9 mouse cellular contexts compared by ENCODE assay signal in genomic region chr9:21525142-21525936, GRCm38 (mm10). TPM values are rescaled to one million over a fixed set of nuclear protein-coding genes. Genes with fewer than 3 reads are reported as not detected.
DNase-seq lines count a peak whose midpoint lies in the region; ATAC-seq and TF ChIP-seq lines count a peak whose summit lies in the region.
"Had no signal": no experiment of that assay in that cellular context is flagged by ENCODE, and none has a peak within 500 bp of the region (broad histone marks: within the 10 kb centered on the region; RNA-seq: fewer than 3 reads in every experiment).

No protein-coding gene starts in this region.

- H3K4me1 ChIP-seq in lung, postnatal 0 days (ENCODE audit: insufficient read depth, low read depth, low read length), result no peaks in the 10 kb centered on the region
- peaks cover 28% of the 10 kb centered on the region for H3K4me1 ChIP-seq in bone marrow macrophage, adult 2 months (ENCODE audit: control insufficient read depth, insufficient read depth, low read length)
- H3K4me1 ChIP-seq in liver, embryonic 14.5 days (replicated peaks; ENCODE audit: control insufficient read depth in 2 of 2, insufficient read depth in 2 of 2, low read length in 1 of 2), result 0 out of 4 replicates have a peak, but pooled peaks cover 0 to 2% of the 10 kb centered on the region in 2 experiments
- no peaks in the 10 kb centered on the region for H3K4me1 ChIP-seq in cerebellum, adult 2 months (ENCODE audit: control insufficient read depth, insufficient read depth, low read length)

- no peak for TF ChIP-seq CTCF in lung, postnatal 0 days (IDR thresholded peaks at IDR 0.05)
- no peak for TF ChIP-seq CTCF in bone marrow macrophage, adult 2 months (IDR thresholded peaks at IDR 0.05; ENCODE audit: low read depth, low read length)
- TF ChIP-seq CTCF in liver, embryonic 14.5 days (IDR thresholded peaks at IDR 0.05; ENCODE audit: low read depth), result no peak
- no peak for TF ChIP-seq CTCF in cerebellum, adult 2 months (IDR thresholded peaks at IDR 0.05; ENCODE audit: borderline replicate concordance, insufficient read depth, low read depth, low read length)

- peak; percentile 35 for DNase-seq in lung, postnatal 25 days (ENCODE audit: low spot score)
- no peak for DNase-seq in lung, postnatal 0 days (ENCODE audit: low spot score)
- DNase-seq in liver, embryonic 14.5 days (ENCODE audit: low read depth in 3 of 3, low spot score in 3 of 3), result no peak
- peak; percentile 43 for DNase-seq in splenic B cell, adult 2 months (ENCODE audit: low read depth, low spot score)
- no peak for DNase-seq in cerebellum, adult 2 months
- DNase-seq: kidney, adult 18-20 months had no signal

- no peaks in the 10 kb centered on the region for H3K27me3 ChIP-seq in lung, postnatal 0 days (replicated peaks; ENCODE audit: insufficient read depth, low read length)
- H3K27me3 ChIP-seq in liver, embryonic 14.5 days (ENCODE audit: control insufficient read depth, insufficient read depth, low read length), result no peaks in the 10 kb centered on the region
- no peaks in the 10 kb centered on the region for H3K27me3 ChIP-seq in splenic B cell, adult 2 months (ENCODE audit: control insufficient read depth, insufficient read depth, low read length, poor library complexity, severe bottlenecking)
- no peaks in the 10 kb centered on the region for H3K27me3 ChIP-seq in cerebellum, adult 2 months (ENCODE audit: control insufficient read depth, insufficient read depth, low read length)

- TF ChIP-seq POLR2A in bone marrow macrophage, adult 2 months (IDR thresholded peaks at IDR 0.05; ENCODE audit: borderline replicate concordance, low read depth, low read length), result no peak
- no peak for TF ChIP-seq POLR2A in cerebellum, adult 2 months (IDR thresholded peaks at IDR 0.05; ENCODE audit: borderline replicate concordance, insufficient read depth, low read length)

- H3K36me3 ChIP-seq in lung, postnatal 0 days (ENCODE audit: insufficient read depth, low read length), result no peaks in the 10 kb centered on the region
- no peaks in the 10 kb centered on the region for H3K36me3 ChIP-seq in liver, embryonic 14.5 days (replicated peaks; ENCODE audit: control insufficient read depth, insufficient read depth, low read depth)
- peaks cover 5% of the 10 kb centered on the region for H3K36me3 ChIP-seq in splenic B cell, adult 2 months (ENCODE audit: control insufficient read depth, insufficient read depth, low read length, poor library complexity, severe bottlenecking)
- H3K36me3 ChIP-seq: limb, embryonic 10.5 days had no signal

- no peak overlapping the region for H3K4me3 ChIP-seq in lung, postnatal 0 days (ENCODE audit: low read depth, low read length)
- peak overlapping the region; percentile 46 for H3K4me3 ChIP-seq in bone marrow macrophage, adult 2 months (ENCODE audit: insufficient read depth, low read length)
- H3K4me3 ChIP-seq in liver, embryonic 14.5 days (ENCODE audit: insufficient read depth in 1 of 2, low read depth in 2 of 2, low read length in 2 of 2), result no peak overlapping the region
- no peak overlapping the region for H3K4me3 ChIP-seq in cerebellum, adult 2 months (replicated peaks; ENCODE audit: insufficient read depth, low read depth, low read length)
- H3K4me3 ChIP-seq: limb, embryonic 10.5 days had no signal

- no peaks in the 10 kb centered on the region for H3K9me3 ChIP-seq in lung, postnatal 0 days (ENCODE audit: low read length)
- H3K9me3 ChIP-seq in liver, embryonic 14.5 days (ENCODE audit: control insufficient read depth, low read length), result no peaks in the 10 kb centered on the region
- H3K9me3 ChIP-seq: limb, embryonic 10.5 days had no signal

- H3K27ac ChIP-seq in lung, postnatal 0 days (ENCODE audit: low read length), result no peak overlapping the region
- H3K27ac ChIP-seq in bone marrow macrophage, adult 2 months (ENCODE audit: insufficient read depth, low read depth, low read length), result peak overlapping the region; percentile 99
- H3K27ac ChIP-seq in liver, embryonic 14.5 days, result no peak overlapping the region
- no peak overlapping the region for H3K27ac ChIP-seq in cerebellum, adult 2 months (ENCODE audit: insufficient read depth, low read length)
- H3K27ac ChIP-seq: limb, embryonic 10.5 days had no signal

- no peak for TF ChIP-seq EP300 in lung, postnatal 0 days (IDR thresholded peaks at IDR 0.05)
- TF ChIP-seq EP300 in liver, embryonic 14.5 days (IDR thresholded peaks at IDR 0.05; ENCODE audit: low read depth), result no peak

- ATAC-seq in lung, postnatal 0 days, result no peak
- ATAC-seq in liver, embryonic 14.5 days (ENCODE audit: insufficient read depth), result no peak
- ATAC-seq in cerebellum, adult (ENCODE audit: insufficient number of reproducible peaks, low FRiP score, low TSS enrichment), result no peak

- H3K9ac ChIP-seq in lung, postnatal 0 days (replicated peaks; ENCODE audit: low read depth), result no peak overlapping the region
- no peak overlapping the region; the same call in 1 of the 2 replicates for H3K9ac ChIP-seq in liver, embryonic 14.5 days (replicated peaks)

- 67% methylated on average over 7 of the region's 7 CpGs for WGBS in lung, postnatal 0 days
- 33% methylated on average over 7 of the region's 7 CpGs for WGBS in liver, embryonic 14.5 days (ENCODE audit: insufficient replicate concordance)
- WGBS in cerebellum, adult 2 months, result 70% methylated on average over 7 of the region's 7 CpGs

- H3K4me2 ChIP-seq in lung, postnatal 0 days (replicated peaks; ENCODE audit: low read depth, low read length), result no peak overlapping the region
- peak overlapping the region; percentile 20; the same call in 1 of the 2 replicates for H3K4me2 ChIP-seq in liver, embryonic 14.5 days (ENCODE audit: low read depth)

RNA-seq across cellular contexts. Expression of gene AB124611, which starts 0.6 kb away (rescaled TPM):
- 5.2 and 5.5 TPM in 2 replicates for polyA plus RNA-seq in lung, postnatal 0 days (2015; fragmentation: Nextera tagmentation; extraction: Ambion mirVana)
- polyA plus RNA-seq in bone marrow macrophage, adult 2 months (2012; ENCODE audit: insufficient read depth, insufficient read length, missing spikeins), result 156 and 179 TPM in 2 replicates
- 5.3 and 5.7 TPM in 2 replicates for polyA plus RNA-seq in liver, embryonic 14.5 days (2012; rRNA removed)
- 2.1 and 2.3 TPM in 2 replicates for polyA plus RNA-seq in liver, embryonic 14.5 days (2014; fragmentation: Nextera tagmentation; extraction: Ambion mirVana)
- 0.28 and 0.29 TPM in 2 replicates for polyA plus RNA-seq in cerebellum, adult 2 months (2012; rRNA removed)

RNA-seq across cellular contexts. Expression of gene Tmed1, which starts 15.3 kb away (rescaled TPM):
- polyA plus RNA-seq in lung, postnatal 0 days (2015; fragmentation: Nextera tagmentation; extraction: Ambion mirVana), result 60.8 and 71.3 TPM in 2 replicates
- 11.3 and 11.8 TPM in 2 replicates for polyA plus RNA-seq in bone marrow macrophage, adult 2 months (2012; ENCODE audit: insufficient read depth, insufficient read length, missing spikeins)
- 14.8 and 16.3 TPM in 2 replicates for polyA plus RNA-seq in liver, embryonic 14.5 days (2012; rRNA removed)
- polyA plus RNA-seq in liver, embryonic 14.5 days (2014; fragmentation: Nextera tagmentation; extraction: Ambion mirVana), result 24.8 and 26.4 TPM in 2 replicates
- polyA plus RNA-seq in cerebellum, adult 2 months (2012; rRNA removed), result 25.9 and 26.4 TPM in 2 replicates

RNA-seq across cellular contexts. Expression of gene Carm1, which starts 21.4 kb away (rescaled TPM):
- 10.8 and 12.2 TPM in 2 replicates for polyA plus RNA-seq in lung, postnatal 0 days (2015; fragmentation: Nextera tagmentation; extraction: Ambion mirVana)
- polyA plus RNA-seq in bone marrow macrophage, adult 2 months (2012; ENCODE audit: insufficient read depth, insufficient read length, missing spikeins), result 19.1 and 20.5 TPM in 2 replicates
- 25.6 and 26.4 TPM in 2 replicates for polyA plus RNA-seq in liver, embryonic 14.5 days (2012; rRNA removed)
- 13.6 and 17.1 TPM in 2 replicates for polyA plus RNA-seq in liver, embryonic 14.5 days (2014; fragmentation: Nextera tagmentation; extraction: Ambion mirVana)
- 51.0 and 57.1 TPM in 2 replicates for polyA plus RNA-seq in cerebellum, adult 2 months (2012; rRNA removed)

Comparison
In these comparisons a context has a peak if more than half of its experiments do, and no peak if none do; other contexts are left out.
1. DNase-seq: peak in lung, postnatal 25 days (single experiment) and splenic B cell, adult 2 months (single experiment); none in lung, postnatal 0 days (single experiment), liver, embryonic 14.5 days (0 of 3) and cerebellum, adult 2 months (0 of 2).
2. RNA of gene AB124611, which starts 0.6 kb away (polyA plus RNA-seq): 156 to 179 TPM in bone marrow macrophage, adult 2 months; 2.1 to 5.7 TPM in liver, embryonic 14.5 days, 5.2 to 5.5 TPM in lung, postnatal 0 days and 0.28 to 0.29 TPM in cerebellum, adult 2 months; every median in the first group is over 10 times any median in the second.